Mouse (Mus musculus) heart, adult 2 months (tissue): ENCODE results near the gene Rab39.

Source experiments
- CTCF ChIP-seq: fragments of 200-600 bp; IDR thresholded peaks from 2 replicates; pipeline ENCODE4 v1.8.1; 2022; ENCODE audit warnings: antibody characterized with exemption, mild to moderate bottlenecking, moderate library complexity
- EP300 ChIP-seq: fragments of 200-500 bp; IDR thresholded peaks from 2 replicates; pipeline ENCODE4 v1.6.1; 2011; ENCODE audit warnings: low read depth, low read length, control low read depth; ENCODE audit not compliant: insufficient read depth
- POLR2A ChIP-seq: fragments of 200-500 bp; IDR thresholded peaks from 2 replicates; pipeline ENCODE4 v1.6.1; 2011; ENCODE audit warnings: mild to moderate bottlenecking, low read depth, low read length, control low read depth; ENCODE audit not compliant: insufficient read depth

- TF ChIP-seq CTCF (no peak), EP300 (no peak), POLR2A (no peak)
These were observed 10.2 kb downstream of the Rab39 start for GRCm38 (mm10) chr9:53695846-53696245.
